Mouse (Mus musculus): ENCODE data around the gene Rgl2.
A peak's percentile ranks its signal among the peaks of the same experiment; 100 is the strongest.

The Rgl2 gene

GRCm38 (mm10) chr17:33925406-33926116, 3.8 kb upstream of the Rgl2 start:
- no peak for DNase-seq

GRCm38 (mm10) chr17:33926207-33926932, 3.0 kb upstream of the Rgl2 start:
- peak; percentile 39 for DNase-seq

GRCm38 (mm10) chr17:33928251-33928947, 944 bp upstream of the Rgl2 start:
- DNase-seq: no peak

GRCm38 (mm10) chr17:33930280-33931158, 1.2 kb downstream of the Rgl2 start:
- DNase-seq: peak; percentile 43

- no peak for DNase-seq
Measured at GRCm38 (mm10) chr17:33931159-33931866, 2.0 kb downstream of the Rgl2 start.

GRCm38 (mm10) chr17:33931947-33932346, 2.6 kb downstream of the Rgl2 start:
- no peak for DNase-seq

- no peak for DNase-seq
Measured at GRCm38 (mm10) chr17:33932448-33932847, 3.1 kb downstream of the Rgl2 start.

- no peak for DNase-seq
Measured at GRCm38 (mm10) chr17:33932970-33933369, 3.6 kb downstream of the Rgl2 start.

- no peak for DNase-seq
Measured at GRCm38 (mm10) chr17:33935422-33936055, 6.2 kb downstream of the Rgl2 start.

- DNase-seq: no peak
Measured at GRCm38 (mm10) chr17:33936993-33937392, 7.7 kb downstream of the Rgl2 start.

- no peak for DNase-seq
Measured at GRCm38 (mm10) chr17:33938783-33939182, 9.4 kb downstream of the Rgl2 start.

GRCm38 (mm10) chr17:33940206-33940805, 11.0 kb downstream of the Rgl2 start, which contains the start of the genes Pfdn6 and Wdr46:
Gene Pfdn6, minus strand, starts transcription at chr17:33940343.
Gene Wdr46, plus strand, starts transcription at chr17:33940660.
- DNase-seq: peak; percentile 98

- DNase-seq: no peak
Measured at GRCm38 (mm10) chr17:33940981-33941380, 11.6 kb downstream of the Rgl2 start.

GRCm38 (mm10) chr17:33941381-33941780, 12.0 kb downstream of the Rgl2 start:
- no peak for DNase-seq

GRCm38 (mm10) chr17:33943454-33943853, 14.1 kb downstream of the Rgl2 start:
- DNase-seq: no peak

GRCm38 (mm10) chr17:33947430-33948089, 18.2 kb downstream of the Rgl2 start:
- DNase-seq: no peak

GRCm38 (mm10) chr17:33948090-33948904, 19.0 kb downstream of the Rgl2 start:
- DNase-seq: no peak

GRCm38 (mm10) chr17:33948905-33949537, 19.7 kb downstream of the Rgl2 start:
- no peak for DNase-seq

- DNase-seq: no peak
Measured at GRCm38 (mm10) chr17:33950131-33950625, 20.8 kb downstream of the Rgl2 start.
